ENCODE assay signal across 17 mouse cellular contexts in the genomic region with DNA sequence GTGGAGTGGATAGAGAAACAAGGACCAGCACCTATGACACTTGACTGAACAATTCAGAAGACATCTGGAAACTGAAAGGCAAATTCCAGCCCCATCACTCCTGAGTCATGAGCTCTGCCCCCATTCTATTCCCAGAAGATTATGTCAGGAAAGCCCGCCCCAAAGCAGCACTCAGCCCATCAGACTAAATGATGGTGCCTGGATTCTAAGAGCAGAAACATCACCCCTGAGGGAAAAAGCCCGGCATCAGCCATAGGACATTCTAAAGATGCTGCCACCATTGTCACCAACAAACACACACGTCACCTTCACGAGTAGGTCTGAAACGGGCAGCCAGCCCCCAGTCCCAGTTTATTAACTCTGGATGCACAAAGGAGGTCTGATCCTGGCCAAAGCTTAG.
A peak's percentile ranks its signal among the peaks of the same experiment; 100 is the strongest.
DNase-seq lines count a peak whose midpoint lies in the region; ATAC-seq and TF ChIP-seq lines count a peak whose summit lies in the region.
"Had no signal": no experiment of that assay in that cellular context is flagged by ENCODE, and none has a peak within 500 bp of the region (broad histone marks: within the 10 kb centered on the region; RNA-seq: fewer than 3 reads in every experiment).

No protein-coding gene starts in this region.

- peak overlapping the region; percentile 76 for H3K27ac ChIP-seq in forebrain, embryonic 16.5 days (ENCODE audit: low read length)
- H3K27ac ChIP-seq in midbrain, embryonic 16.5 days (ENCODE audit: low read length), result peak overlapping the region; percentile 85
- H3K27ac ChIP-seq in intestine, postnatal 0 days (ENCODE audit: low read depth, low read length), result no peak overlapping the region
- H3K27ac ChIP-seq: liver, embryonic 13.5 days; stomach, embryonic 15.5 days had no signal

- ATAC-seq in frontal cortex, adult (ENCODE audit: low TSS enrichment), result peak; percentile 19; the same call in 1 of the 2 replicates
- ATAC-seq in forebrain, embryonic 16.5 days, result peak; percentile 19; the same call in 1 of the 2 replicates
- ATAC-seq in midbrain, embryonic 16.5 days, result peak; percentile 33; the same call in 1 of the 2 replicates
- ATAC-seq in intestine, postnatal 0 days, result no peak
- ATAC-seq: Patski had no signal

- H3K36me3 ChIP-seq in forebrain, embryonic 16.5 days (ENCODE audit: control insufficient read depth, insufficient read depth), result no peaks in the 10 kb centered on the region
- no peaks in the 10 kb centered on the region for H3K36me3 ChIP-seq in midbrain, embryonic 16.5 days (ENCODE audit: control insufficient read depth, insufficient read depth, low read length)
- H3K36me3 ChIP-seq in intestine, postnatal 0 days (ENCODE audit: control insufficient read depth, insufficient read depth), result no peaks in the 10 kb centered on the region
- H3K36me3 ChIP-seq: liver, embryonic 13.5 days; stomach, embryonic 15.5 days had no signal

- 0 out of 2 replicates have a peak, but pooled peaks cover 2% of the 10 kb centered on the region for H3K27me3 ChIP-seq in forebrain, embryonic 16.5 days (replicated peaks; ENCODE audit: control insufficient read depth, insufficient read depth, low read length)
- no peaks in the 10 kb centered on the region for H3K27me3 ChIP-seq in midbrain, embryonic 16.5 days (ENCODE audit: control insufficient read depth, insufficient read depth, low read depth, low read length)
- 0 out of 2 replicates have a peak, but pooled peaks cover 5% of the 10 kb centered on the region for H3K27me3 ChIP-seq in intestine, postnatal 0 days (replicated peaks; ENCODE audit: control insufficient read depth, insufficient read depth, low read length)
- H3K27me3 ChIP-seq: stomach, embryonic 15.5 days had no signal

- H3K9me3 ChIP-seq in forebrain, embryonic 16.5 days (ENCODE audit: control insufficient read depth, low read length), result no peaks in the 10 kb centered on the region
- no peaks in the 10 kb centered on the region for H3K9me3 ChIP-seq in midbrain, embryonic 16.5 days (replicated peaks; ENCODE audit: control insufficient read depth, low read length, poor library complexity, severe bottlenecking)
- H3K9me3 ChIP-seq in intestine, postnatal 0 days (ENCODE audit: control insufficient read depth), result no peaks in the 10 kb centered on the region
- H3K9me3 ChIP-seq: liver, embryonic 13.5 days; stomach, embryonic 15.5 days had no signal

- WGBS in forebrain, embryonic 16.5 days, result 45% methylated on average over 5 of the region's 5 CpGs
- 29% methylated on average over 5 of the region's 5 CpGs for WGBS in midbrain, embryonic 16.5 days
- 55% methylated on average over 5 of the region's 5 CpGs for WGBS in intestine, postnatal 0 days

- DNase-seq in frontal cortex, postnatal 14 days (ENCODE audit: low spot score in 2 of 2), result no peak
- DNase-seq in MN1 (ENCODE audit: low spot score), result peak; percentile 80
- no peak for DNase-seq in heart, postnatal 10 days
- DNase-seq in thymus, adult 18-20 months, result no peak
- DNase-seq: adrenal gland, adult 2 months; kidney, postnatal 25 days; liver, embryonic 13.5 days; lung, postnatal 14 days; right cerebral cortex, postnatal 4 days; thymus, postnatal 36 days had no signal

- H3K4me2 ChIP-seq in forebrain, embryonic 16.5 days (ENCODE audit: low read length), result peak overlapping the region; percentile 33
- H3K4me2 ChIP-seq in midbrain, embryonic 16.5 days (ENCODE audit: low read length), result peak overlapping the region; percentile 54
- no peak overlapping the region for H3K4me2 ChIP-seq in intestine, postnatal 0 days (replicated peaks; ENCODE audit: low read depth)
- H3K4me2 ChIP-seq: liver, embryonic 13.5 days; stomach, embryonic 15.5 days had no signal

- intact Hi-C loops in heart, postnatal 10 days (cut with DNase I), result no loop called here

- peak overlapping the region; percentile 51 for H3K9ac ChIP-seq in forebrain, embryonic 16.5 days (replicated peaks; ENCODE audit: low read depth, low read length)
- H3K9ac ChIP-seq in midbrain, embryonic 16.5 days (ENCODE audit: low read depth, low read length), result peak overlapping the region; percentile 69
- H3K9ac ChIP-seq in intestine, postnatal 0 days (ENCODE audit: low read depth, low read length), result no peak overlapping the region
- H3K9ac ChIP-seq: liver, embryonic 13.5 days; stomach, embryonic 15.5 days had no signal

- peaks cover 12% of the 10 kb centered on the region for H3K4me1 ChIP-seq in forebrain, embryonic 16.5 days (replicated peaks; ENCODE audit: control insufficient read depth, insufficient read depth, low read length)
- peaks cover 17% of the 10 kb centered on the region for H3K4me1 ChIP-seq in midbrain, embryonic 16.5 days (ENCODE audit: control insufficient read depth, insufficient read depth, low read length)
- H3K4me1 ChIP-seq in intestine, postnatal 0 days (replicated peaks; ENCODE audit: control insufficient read depth, insufficient read depth, low read length), result no peaks in the 10 kb centered on the region
- H3K4me1 ChIP-seq: liver, embryonic 13.5 days; stomach, embryonic 15.5 days had no signal

- peak overlapping the region; percentile 37 for H3K4me3 ChIP-seq in forebrain, embryonic 16.5 days (replicated peaks; ENCODE audit: low read length)
- H3K4me3 ChIP-seq in midbrain, embryonic 16.5 days (ENCODE audit: low read depth, low read length), result peak overlapping the region; percentile 36
- H3K4me3 ChIP-seq in intestine, postnatal 0 days (ENCODE audit: low read depth, low read length), result no peak overlapping the region
- H3K4me3 ChIP-seq: liver, embryonic 13.5 days; myocyte; stomach, embryonic 15.5 days had no signal

- no peak for TF ChIP-seq CTCF in intestine, postnatal 0 days (IDR thresholded peaks at IDR 0.05; ENCODE audit: low read depth)
